Mouse (Mus musculus) layer of hippocampus, postnatal 25 days (tissue): Measurements from ENCODE around the gene Meltf. TPM values are rescaled to one million over a fixed set of nuclear protein-coding genes. Genes with fewer than 3 reads are reported as not detected.
"Not testable (repeated sequence)": the region's sequence is repeated elsewhere in the genome, so short reads cannot be mapped to it uniquely, and the experiment has no call there.

Experiments
- DNase-seq, 2 experiments: peaks; one replicate each; pipeline ENCODE4 v3.0.0; 2022; ENCODE audit warnings: mixed read lengths in 2 of 2, low spot score in 1 of 2; ENCODE audit errors: extremely low spot score in 1 of 2
- total RNA-seq, 2 experiments: library from RNA; stranded (reverse); gene quantifications; 2 replicates each; pipeline ENCODE4 v1.2.3; 2021

The Meltf gene
- total RNA-seq, 2 experiments from 2014 or later, result 0.16 to 0.17 TPM

DNA sequence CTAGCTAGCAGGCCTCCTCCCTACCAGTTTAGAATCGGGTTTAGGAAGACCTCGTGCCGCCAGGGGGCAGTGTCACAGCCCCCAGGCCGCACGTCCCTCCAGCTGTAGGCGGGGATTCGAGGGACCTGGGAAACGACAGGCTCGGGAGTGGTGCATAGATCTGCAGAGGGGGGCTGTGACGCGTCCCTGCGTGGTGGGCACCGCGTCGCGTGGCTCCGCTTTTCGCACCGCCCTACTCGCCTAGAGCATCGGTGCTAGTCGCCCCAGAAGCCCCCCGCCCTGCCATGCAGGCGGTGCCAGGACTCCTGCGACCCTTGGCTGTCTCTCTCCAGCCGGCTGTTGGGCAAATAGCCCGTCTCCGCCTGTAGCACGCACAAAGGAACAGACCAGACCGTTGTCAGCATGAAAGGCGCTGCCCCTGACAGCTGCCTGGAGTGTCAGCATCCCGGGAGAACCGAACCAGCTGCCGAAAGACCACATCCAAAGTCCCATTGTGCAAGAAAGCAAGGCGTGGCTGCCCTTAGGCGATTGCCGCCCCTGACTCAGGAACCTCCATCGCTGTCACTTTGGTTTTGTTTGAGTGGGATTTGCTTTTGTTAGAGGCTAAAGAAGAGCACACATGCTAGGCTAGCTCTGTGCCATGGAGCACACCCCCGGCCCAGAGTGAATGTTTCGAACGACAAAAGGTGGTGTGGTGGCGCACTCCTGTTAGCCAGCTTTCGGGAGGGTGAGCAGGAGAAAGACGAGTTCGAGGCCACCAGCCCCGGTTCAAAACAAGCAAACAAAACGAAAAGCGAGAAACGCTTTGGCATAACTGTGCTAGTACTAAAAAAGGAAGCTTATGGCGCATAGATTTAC is 54.5 kb downstream of the Meltf start:
- peak; percentile 78 to 80 for DNase-seq

DNA sequence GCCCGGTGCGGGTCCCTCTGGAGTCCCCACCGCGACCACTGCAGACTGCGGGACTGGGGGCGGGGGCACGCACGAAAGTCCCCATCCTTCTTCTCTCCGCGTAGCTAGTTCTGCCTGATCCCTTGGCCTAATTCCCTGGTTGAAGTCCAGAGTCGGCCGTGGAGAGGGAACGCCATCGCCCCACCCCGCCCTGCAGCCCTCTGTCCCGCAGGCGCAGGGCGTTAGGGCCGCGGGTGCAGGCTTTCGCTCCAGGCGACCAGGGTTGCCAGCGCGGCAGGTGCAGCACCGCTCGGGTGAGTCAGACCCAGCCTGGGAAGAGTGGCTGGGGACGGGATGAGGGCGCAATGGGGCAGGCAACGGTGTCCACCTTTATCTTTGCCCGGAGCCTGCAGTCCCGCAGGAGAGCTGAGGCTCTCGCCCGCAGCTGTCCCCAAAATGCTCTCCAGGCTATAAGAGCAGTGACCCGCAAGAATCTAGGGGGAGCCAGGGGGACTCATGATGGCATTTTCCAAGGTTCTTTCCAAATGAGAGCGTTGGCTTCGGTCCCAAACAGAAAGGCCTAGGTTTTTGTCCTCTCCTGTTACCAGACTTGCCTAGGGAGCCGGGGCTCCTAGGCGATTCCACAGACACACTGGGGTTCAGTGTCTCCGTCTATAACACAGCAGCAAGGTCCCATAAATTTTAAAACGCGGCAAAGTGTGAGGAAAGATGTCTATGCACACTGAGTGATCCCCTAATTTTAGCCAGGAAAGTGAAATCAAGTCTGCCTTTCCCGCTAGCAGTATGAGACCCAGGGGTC is 55.3 kb downstream of the Meltf start, which contains the start of gene Pigz:
Pigz (plus strand) TSS at position 101 of the 799 bp plus-strand sequence.
- peak in 1 of 2 experiments; percentile 50 for DNase-seq

DNA sequence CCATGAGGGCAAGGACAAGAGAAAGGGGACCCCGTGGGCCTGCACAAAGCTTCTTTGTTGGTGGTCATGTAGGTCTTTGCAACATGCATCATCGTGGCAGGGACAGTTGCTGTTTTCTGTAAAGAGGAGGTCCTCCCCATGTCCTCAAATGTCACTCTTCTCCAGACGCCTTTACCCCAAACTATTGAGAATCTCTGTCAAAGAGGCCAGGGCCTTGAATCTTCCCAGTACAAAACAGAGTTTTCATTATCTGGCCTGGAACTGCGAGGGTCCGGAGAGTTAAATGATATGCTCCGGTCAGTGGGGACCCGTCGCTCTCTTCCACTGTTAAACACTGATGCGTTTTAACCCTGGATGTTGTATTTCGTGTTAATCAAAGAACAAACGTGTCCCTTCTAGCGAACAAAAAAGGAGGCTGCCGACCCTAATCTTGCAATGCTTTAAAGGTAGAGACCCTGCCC is 56.0 kb downstream of the Meltf start:
- DNase-seq, result no peak

DNA sequence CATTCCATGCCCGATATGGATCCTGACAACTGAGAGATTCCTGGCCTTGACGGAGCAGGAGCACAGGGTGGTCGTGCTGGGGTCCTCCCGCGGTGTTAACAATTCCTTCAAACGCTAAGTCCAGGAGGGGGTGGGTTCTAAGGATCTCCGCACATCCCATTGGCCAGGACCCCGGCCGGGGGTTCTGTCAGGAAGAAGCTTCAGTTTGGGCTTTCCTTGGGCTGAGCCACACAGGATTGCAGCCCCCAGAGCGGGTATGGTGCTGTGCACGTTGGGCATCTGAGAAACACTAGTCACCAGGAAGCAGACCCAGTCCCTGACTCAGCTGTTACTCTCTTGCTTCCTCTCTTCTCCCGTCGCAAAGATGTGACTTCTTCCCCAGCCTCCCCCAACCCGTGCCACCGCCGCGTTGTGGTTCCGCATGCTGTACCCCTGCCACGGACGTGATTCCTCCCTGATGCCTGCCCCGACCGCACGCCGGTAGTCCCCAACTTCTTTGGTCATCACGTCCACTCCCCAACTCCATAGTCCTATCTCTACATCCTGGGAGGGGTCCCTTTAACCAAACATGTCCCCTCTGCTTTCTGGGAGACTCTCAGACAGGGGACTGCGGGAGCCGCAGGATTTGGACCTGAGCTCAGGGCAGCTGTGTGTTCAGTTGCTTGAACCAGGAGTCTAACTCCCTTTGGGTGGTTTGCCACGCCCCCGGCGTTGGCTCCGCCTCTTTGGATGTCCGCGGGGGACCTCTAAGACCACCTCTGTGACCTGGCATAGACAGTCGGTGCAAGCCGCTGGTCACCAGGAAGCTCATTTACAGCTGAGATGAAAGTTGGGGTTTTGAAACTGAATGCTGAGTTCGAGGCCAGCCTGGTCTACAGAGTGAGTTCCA is 56.7 kb downstream of the Meltf start:
- no peak for DNase-seq

DNA sequence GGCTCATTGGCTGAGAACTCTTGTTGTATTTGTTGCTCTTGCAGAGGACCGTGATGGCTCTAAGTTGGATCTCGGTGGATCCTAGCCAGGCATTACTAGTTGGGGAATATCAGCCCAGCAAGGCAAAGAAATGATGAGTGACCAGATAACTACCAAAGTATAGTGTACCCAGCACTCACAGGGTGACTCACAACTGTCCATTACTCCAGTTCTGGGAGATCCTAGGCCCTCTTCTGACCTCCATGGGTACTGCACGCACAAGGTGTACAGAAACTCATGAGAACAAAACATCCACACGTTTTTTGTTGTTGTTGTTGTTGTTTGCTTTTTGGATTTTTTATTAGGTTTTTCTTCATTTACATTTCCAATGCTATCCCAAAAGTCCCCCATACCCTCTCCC is 58.0 kb downstream of the Meltf start:
- no peak for DNase-seq

DNA sequence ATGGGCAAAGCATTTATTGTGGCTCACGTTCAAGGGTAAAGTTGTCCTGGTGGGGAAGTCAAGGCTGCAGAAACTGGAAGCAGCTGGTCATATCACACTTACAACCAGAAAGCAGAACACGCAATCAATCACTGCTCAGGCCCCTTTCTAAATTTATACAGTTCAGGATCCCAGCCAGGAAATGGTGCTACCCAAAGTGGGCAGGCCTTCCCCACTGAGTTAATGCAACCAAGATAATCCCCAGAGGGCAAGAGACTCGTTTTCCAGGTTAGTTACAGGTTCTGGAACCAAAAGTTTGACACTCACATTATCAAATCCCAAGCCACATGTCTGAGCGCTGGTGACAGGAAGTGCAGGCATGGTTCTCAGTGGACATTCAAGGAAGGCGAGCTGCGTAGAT is 60.2 kb downstream of the Meltf start:
- DNase-seq, result no peak

DNA sequence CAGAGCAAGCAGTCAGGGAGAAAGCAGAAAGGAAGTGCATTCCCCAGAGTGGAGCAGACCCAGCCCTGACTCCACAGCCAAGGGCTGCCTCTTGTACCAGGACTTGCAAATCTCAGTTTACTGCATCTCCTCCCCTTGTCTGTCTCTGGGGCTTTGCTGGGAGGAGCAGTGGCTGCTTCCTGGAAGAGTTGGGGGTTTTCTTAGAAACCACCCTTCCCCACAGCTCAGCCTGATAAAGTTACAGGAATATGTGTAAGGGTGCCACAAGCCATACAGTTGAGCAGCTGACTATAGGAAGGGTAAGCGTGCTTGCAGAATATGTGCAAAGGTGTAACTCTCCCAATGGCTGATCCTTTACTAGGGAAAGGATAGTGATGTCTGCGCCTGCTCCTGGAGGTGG is 62.0 kb downstream of the Meltf start:
- no peak for DNase-seq

DNA sequence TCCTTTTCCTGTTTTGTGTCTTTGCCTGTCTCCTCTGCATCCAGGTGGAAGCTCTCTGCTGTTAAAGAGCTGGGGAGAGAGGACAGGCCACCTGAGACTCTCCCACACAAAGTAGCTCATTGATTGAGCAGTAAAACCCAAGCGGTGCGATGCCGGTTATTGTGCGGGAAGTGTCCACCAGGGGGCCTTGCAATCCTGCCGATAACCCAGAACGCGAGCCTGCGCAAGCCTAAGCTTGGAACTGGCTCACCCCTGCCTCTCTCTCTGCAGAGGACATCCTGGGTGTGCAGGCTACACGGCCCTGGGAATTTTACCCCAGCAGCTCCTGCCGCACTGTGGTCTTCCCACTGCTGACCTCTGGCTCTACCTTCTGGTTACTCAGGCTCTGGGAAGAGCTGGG is 65.4 kb downstream of the Meltf start:
- DNase-seq, result peak; percentile 67 to 85

DNA sequence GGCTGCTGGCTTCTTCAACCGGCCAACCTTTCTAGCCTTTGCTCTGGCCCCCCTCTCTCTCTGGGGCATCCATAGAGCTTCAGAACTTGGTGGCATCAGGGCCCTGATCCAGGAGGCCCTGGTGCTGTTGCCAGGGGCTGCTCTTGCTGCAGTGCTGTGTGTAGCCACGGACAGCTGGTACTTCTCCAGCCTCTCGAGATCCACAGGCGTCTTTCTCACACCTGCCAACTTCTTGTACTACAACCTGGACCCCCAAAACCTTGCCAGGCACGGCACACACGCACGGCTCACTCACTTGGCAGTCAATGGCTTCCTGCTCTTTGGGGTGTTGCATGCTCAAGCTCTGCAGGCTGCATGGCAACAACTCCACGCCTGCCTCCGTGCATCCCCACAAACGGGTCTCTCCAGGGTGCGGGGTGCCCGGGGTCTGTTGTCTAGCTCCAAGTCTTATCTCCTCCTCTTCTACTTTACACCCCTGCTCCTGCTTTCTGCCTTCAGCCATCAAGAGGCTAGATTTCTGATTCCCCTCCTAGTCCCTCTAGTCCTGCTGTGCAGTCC is 66.2 kb downstream of the Meltf start:
- DNase-seq, result no peak

DNA sequence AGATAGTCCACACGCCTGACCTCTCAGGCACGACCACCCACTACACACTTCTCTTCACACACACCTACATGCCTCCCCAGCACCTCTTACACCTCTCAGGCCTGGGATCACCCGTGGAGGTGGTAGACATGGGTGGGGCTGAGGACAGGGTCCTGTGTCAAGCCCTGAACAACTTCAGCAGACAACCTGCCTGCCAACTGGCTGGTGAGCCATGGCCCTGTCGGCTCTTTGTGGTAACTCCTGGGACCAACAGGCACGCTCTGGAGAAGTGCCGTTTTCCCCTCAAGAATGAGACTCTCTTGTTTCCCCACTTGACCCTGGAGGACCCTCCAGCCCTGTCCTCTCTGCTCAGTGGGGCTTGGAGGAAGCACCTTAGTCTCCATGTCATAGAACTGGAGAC is 66.8 kb downstream of the Meltf start:
- DNase-seq, result no peak

DNA sequence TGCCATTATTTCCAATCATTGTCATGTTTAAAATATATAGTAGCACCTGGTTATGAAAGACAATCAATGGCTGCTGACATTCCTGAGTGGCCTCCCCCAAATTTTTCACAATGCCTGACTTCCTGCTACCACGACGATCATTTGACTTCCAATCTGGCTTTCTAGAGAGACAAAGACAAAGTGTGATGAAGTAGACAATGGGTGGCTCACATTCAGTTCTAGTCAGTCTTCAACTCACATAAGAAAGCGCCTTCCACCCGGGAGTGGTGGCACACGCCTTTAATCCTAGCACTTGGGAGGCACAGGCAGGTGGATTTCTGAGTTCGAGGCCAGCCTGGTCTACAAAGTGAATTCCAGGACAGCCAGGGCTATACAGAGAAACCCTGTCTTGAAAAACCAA is 67.4 kb downstream of the Meltf start:
- not testable (repeated sequence) for DNase-seq

DNA sequence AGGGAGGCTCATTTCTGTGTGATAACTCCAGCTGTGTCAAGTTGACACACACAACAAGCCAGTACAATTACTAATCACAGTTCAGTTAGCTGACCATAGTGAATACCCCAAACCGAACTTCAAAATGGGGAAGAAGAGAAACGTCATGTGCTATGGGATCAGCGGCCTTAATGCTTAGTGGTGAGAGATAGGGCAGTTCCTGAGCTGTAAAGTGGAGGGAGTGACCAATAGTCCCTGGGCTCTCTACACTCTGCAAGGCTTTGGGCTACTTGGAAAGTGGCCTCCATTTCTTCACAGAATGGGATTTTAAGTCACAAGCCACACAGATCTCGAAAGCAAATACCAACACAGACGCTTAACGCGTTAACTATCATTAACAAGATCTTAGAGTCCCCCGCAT is 68.7 kb downstream of the Meltf start:
- no peak for DNase-seq

DNA sequence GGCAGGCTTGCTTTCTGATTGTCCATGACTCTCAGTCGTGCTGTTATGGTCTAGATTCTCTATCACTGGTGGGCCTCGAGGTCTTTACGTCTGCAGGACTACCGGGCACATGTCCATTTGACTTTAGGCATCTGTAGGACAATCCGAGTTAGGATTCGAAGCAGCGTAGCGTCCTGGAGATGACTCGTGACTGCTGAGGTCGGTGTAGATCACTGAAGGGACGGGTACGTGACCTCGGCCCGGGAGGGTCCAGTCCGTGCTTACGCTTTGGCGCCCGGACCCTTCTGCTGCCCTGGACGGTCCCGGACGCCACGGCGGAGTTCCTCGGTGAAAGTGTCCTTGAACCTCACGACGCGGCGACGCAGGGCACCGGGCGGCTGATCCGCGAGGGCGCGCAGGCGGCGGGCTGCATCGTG is 69.3 kb downstream of the Meltf start:
- DNase-seq, result no peak

DNA sequence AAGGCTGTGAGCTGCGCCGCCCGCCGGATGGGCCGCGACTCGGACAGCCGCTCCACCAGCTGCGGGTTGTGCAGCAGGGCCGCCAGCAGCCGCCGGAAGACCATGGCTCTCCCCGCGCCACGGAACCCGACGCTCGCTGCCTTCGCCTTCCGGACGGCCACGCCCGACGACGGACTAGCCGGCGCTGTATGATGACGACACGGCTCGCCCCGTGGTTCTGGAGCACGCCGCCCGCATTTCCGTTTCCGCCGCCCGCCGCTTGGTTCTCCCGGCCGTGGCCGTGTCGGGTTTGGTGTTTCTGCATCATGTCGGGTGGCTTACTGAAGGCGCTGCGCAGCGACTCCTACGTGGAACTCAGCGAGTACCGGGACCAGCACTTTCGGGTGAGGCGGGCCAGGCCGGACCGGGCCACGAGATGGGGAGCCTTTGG is 69.8 kb downstream of the Meltf start, which contains the start of the genes 0610012G03Rik and Ncbp2:
0610012G03Rik (minus strand) TSS at position 150 of the 430 bp plus-strand sequence.
Ncbp2 (plus strand) TSS at position 169 of the 430 bp plus-strand sequence.
- DNase-seq, result peak; percentile 96 to 97

Other genes starting within 250 kb of the Meltf start
- gene Dlg1, start 215.4 kb upstream of the Meltf start, total RNA-seq, result 10 to 100 TPM; 71.5 to 77.6 TPM
- gene Pigz, start 55.0 kb downstream of the Meltf start, total RNA-seq, result 10 to 100 TPM; 15.4 to 20.9 TPM
- gene 0610012G03Rik, start 69.7 kb downstream of the Meltf start, total RNA-seq, result 10 to 100 TPM; 42.2 to 49.5 TPM
- gene Ncbp2, start 69.7 kb downstream of the Meltf start, total RNA-seq, result 10 to 100 TPM; 49.9 to 55.3 TPM
- gene Senp5, start 124.5 kb downstream of the Meltf start, total RNA-seq, result 10 to 100 TPM; 39.4 to 40.4 TPM
- gene Pak2, start 200.5 kb downstream of the Meltf start, total RNA-seq, result 10 to 100 TPM; 29.9 to 30.6 TPM
- 10 to 100 TPM; 21.9 to 29.5 TPM for gene Pigx, start 220.9 kb downstream of the Meltf start, total RNA-seq
- gene Cep19, start 221.0 kb downstream of the Meltf start, total RNA-seq, result 10 to 100 TPM; 62.9 to 65.4 TPM